Mouse (Mus musculus): ENCODE measurements around the gene Rpl27. TPM values are rescaled to one million over a fixed set of nuclear protein-coding genes. Genes with fewer than 3 reads are reported as not detected.
"Not testable (repeated sequence)": the region's sequence is repeated elsewhere in the genome, so short reads cannot be mapped to it uniquely, and the experiment has no call there.

The Rpl27 gene
- polyA plus RNA-seq, 1 experiment from 2014 or later, result 371 TPM

DNA sequence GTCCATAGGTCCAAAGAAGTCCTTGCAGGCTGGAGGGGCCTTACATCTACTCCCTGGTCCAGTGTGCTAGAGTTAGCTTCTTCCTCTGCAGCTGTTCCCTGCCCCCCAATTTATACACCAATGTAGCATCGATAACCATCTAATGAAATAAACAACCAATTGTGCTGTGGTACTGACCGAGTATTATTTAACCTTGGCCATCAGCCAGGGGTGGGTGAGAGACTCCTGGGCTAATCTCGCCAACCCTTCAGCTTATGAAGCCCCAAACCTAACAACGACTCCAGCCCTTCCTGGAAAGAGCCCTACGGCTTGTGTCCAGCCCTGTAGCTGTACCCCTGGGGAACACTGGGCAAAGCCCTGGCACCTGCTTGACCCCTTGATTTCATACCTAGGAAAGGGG is 32.2 kb downstream of the Rpl27 start:
- Histone ChIP-seq H3K9ac (ENCODE audit: low read length) (no peak overlapping the region), H3K36me3 (ENCODE audit: control insufficient read depth, insufficient read depth, low read length) (no peaks in the 10 kb centered on the region), H3K27me3 (ENCODE audit: control insufficient read depth, insufficient read depth, low read length) (no peaks in the 10 kb centered on the region), H3K9me3 (ENCODE audit: control insufficient read depth, low read length) (no peaks in the 10 kb centered on the region), H3K4me3 (ENCODE audit: low read depth, low read length) (no peak overlapping the region), H3K4me2 (replicated peaks; ENCODE audit: low read depth) (no peak overlapping the region), H3K4me1 (replicated peaks; ENCODE audit: control insufficient read depth, insufficient read depth) (no peaks in the 10 kb centered on the region), H3K27ac (replicated peaks) (no peak overlapping the region)
- 58% methylated on average over 5 of the region's 5 CpGs for WGBS
- DNase-seq (ENCODE audit: low spot score) (no peak), ATAC-seq (ENCODE audit: low FRiP score, low TSS enrichment) (no peak)
- no peak for TF ChIP-seq CTCF (IDR thresholded peaks at IDR 0.05; ENCODE audit: low read depth)
- no peak for TF ChIP-seq EP300 (optimal IDR thresholded peaks at IDR 0.05)

- H3K4me2 ChIP-seq (replicated peaks; ENCODE audit: low read depth); ATAC-seq (ENCODE audit: low FRiP score, low TSS enrichment); H3K4me1 ChIP-seq (replicated peaks; ENCODE audit: control insufficient read depth, insufficient read depth); H3K27ac ChIP-seq (replicated peaks); H3K9me3 ChIP-seq (ENCODE audit: control insufficient read depth, low read length); H3K36me3 ChIP-seq (ENCODE audit: control insufficient read depth, insufficient read depth, low read length); H3K9ac ChIP-seq (ENCODE audit: low read length); H3K4me3 ChIP-seq (ENCODE audit: low read depth, low read length); DNase-seq (ENCODE audit: low spot score); H3K27me3 ChIP-seq (ENCODE audit: control insufficient read depth, insufficient read depth, low read length): not testable (repeated sequence)
- WGBS, result 84% methylated on average over 4 of the region's 4 CpGs
Observed at GRCm38 (mm10) chr11:101476361-101476760, 34.3 kb downstream of the Rpl27 start.

GRCm38 (mm10) chr11:101477194-101477551 is 35.1 kb downstream of the Rpl27 start:
- Histone ChIP-seq H3K4me1 (replicated peaks; ENCODE audit: control insufficient read depth, insufficient read depth) (no peaks in the 10 kb centered on the region), H3K9ac (ENCODE audit: low read length) (no peak overlapping the region), H3K4me3 (ENCODE audit: low read depth, low read length) (no peak overlapping the region), H3K27me3 (ENCODE audit: control insufficient read depth, insufficient read depth, low read length) (no peaks in the 10 kb centered on the region), H3K4me2 (replicated peaks; ENCODE audit: low read depth) (no peak overlapping the region), H3K36me3 (ENCODE audit: control insufficient read depth, insufficient read depth, low read length) (no peaks in the 10 kb centered on the region), H3K9me3 (ENCODE audit: control insufficient read depth, low read length) (no peaks in the 10 kb centered on the region), H3K27ac (replicated peaks) (no peak overlapping the region)
- DNase-seq (ENCODE audit: low spot score) (no peak), ATAC-seq (ENCODE audit: low FRiP score, low TSS enrichment) (no peak)
- WGBS, result 53% methylated on average over 4 of the region's 4 CpGs
- TF ChIP-seq EP300 (optimal IDR thresholded peaks at IDR 0.05) (no peak), CTCF (IDR thresholded peaks at IDR 0.05; ENCODE audit: low read depth) (no peak)

DNA sequence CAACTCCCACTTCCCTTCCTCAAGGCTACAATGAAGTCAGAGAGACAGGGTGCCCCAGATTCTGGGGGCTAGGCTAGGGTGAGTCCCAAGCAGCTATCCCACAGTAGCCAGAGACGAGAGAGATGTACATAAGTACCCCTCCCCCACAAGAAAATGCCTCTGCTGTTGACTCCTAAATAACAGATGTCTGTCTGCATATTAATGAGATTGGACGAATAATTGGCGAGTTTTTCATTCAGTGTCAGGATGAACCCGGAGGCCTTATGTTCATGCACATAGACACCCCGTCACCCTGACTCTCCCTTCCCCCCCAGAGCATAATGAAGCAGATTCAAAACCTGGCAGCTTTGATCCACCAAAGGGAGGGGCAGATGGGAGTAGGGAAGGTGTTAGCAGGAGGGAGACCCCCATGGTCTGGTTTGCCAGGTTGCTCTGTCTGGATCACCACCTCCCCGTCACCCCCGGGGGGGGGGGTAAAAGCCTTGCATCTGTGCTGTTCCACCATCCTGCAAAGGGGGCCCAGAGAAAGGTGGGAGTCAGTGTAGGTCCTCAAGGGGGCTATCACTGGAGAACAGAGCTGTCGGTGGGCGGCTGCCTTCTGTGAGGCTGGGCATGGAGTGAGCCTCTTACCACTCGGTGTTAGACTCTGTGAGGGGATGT is 35.6 kb downstream of the Rpl27 start:
- H3K9ac ChIP-seq (ENCODE audit: low read length), result no peak overlapping the region
- DNase-seq (ENCODE audit: low spot score) (no peak), ATAC-seq (ENCODE audit: low FRiP score, low TSS enrichment) (no peak)
- no peak overlapping the region for H3K4me3 ChIP-seq (ENCODE audit: low read depth, low read length)
- TF ChIP-seq CTCF (IDR thresholded peaks at IDR 0.05; ENCODE audit: low read depth), result no peak
- no peak for TF ChIP-seq EP300 (optimal IDR thresholded peaks at IDR 0.05)
- no peaks in the 10 kb centered on the region for H3K27me3 ChIP-seq (ENCODE audit: control insufficient read depth, insufficient read depth, low read length)
- WGBS, result 67% methylated on average over 10 of the region's 10 CpGs
- no peaks in the 10 kb centered on the region for H3K9me3 ChIP-seq (ENCODE audit: control insufficient read depth, low read length)
- no peaks in the 10 kb centered on the region for H3K4me1 ChIP-seq (replicated peaks; ENCODE audit: control insufficient read depth, insufficient read depth)
- no peak overlapping the region for H3K4me2 ChIP-seq (replicated peaks; ENCODE audit: low read depth)
- H3K36me3 ChIP-seq (ENCODE audit: control insufficient read depth, insufficient read depth, low read length), result no peaks in the 10 kb centered on the region
- H3K27ac ChIP-seq (replicated peaks), result no peak overlapping the region

- no peaks in the 10 kb centered on the region for H3K27me3 ChIP-seq (ENCODE audit: control insufficient read depth, insufficient read depth, low read length)
- TF ChIP-seq EP300 (optimal IDR thresholded peaks at IDR 0.05) (no peak), CTCF (IDR thresholded peaks at IDR 0.05; ENCODE audit: low read depth) (no peak)
- H3K9me3 ChIP-seq (ENCODE audit: control insufficient read depth, low read length), result no peaks in the 10 kb centered on the region
- DNase-seq (ENCODE audit: low spot score) (no peak), ATAC-seq (ENCODE audit: low FRiP score, low TSS enrichment) (no peak)
- 0 out of 2 replicates have a peak overlapping the region, but pooled peaks have one; percentile 9 for H3K4me2 ChIP-seq (replicated peaks; ENCODE audit: low read depth)
- H3K4me1 ChIP-seq (replicated peaks; ENCODE audit: control insufficient read depth, insufficient read depth), result no peaks in the 10 kb centered on the region
- no peak overlapping the region for H3K27ac ChIP-seq (replicated peaks)
- WGBS, result 15% methylated on average over 17 of the region's 18 CpGs
- no peak overlapping the region for H3K9ac ChIP-seq (ENCODE audit: low read length)
- no peaks in the 10 kb centered on the region for H3K36me3 ChIP-seq (ENCODE audit: control insufficient read depth, insufficient read depth, low read length)
- H3K4me3 ChIP-seq (ENCODE audit: low read depth, low read length), result no peak overlapping the region
Observed at GRCm38 (mm10) chr11:101479171-101479635, 37.1 kb downstream of the Rpl27 start.

GRCm38 (mm10) chr11:101480912-101481311 is 38.8 kb downstream of the Rpl27 start:
- no peaks in the 10 kb centered on the region for H3K27me3 ChIP-seq (ENCODE audit: control insufficient read depth, insufficient read depth, low read length)
- H3K36me3 ChIP-seq (ENCODE audit: control insufficient read depth, insufficient read depth, low read length), result no peaks in the 10 kb centered on the region
- no peak for TF ChIP-seq EP300 (optimal IDR thresholded peaks at IDR 0.05)
- TF ChIP-seq CTCF (IDR thresholded peaks at IDR 0.05; ENCODE audit: low read depth), result no peak
- H3K9ac ChIP-seq (ENCODE audit: low read length), result no peak overlapping the region
- no peaks in the 10 kb centered on the region for H3K4me1 ChIP-seq (replicated peaks; ENCODE audit: control insufficient read depth, insufficient read depth)
- ATAC-seq (ENCODE audit: low FRiP score, low TSS enrichment) (peak; percentile 72), DNase-seq (ENCODE audit: low spot score) (no peak)
- no peak overlapping the region for H3K4me2 ChIP-seq (replicated peaks; ENCODE audit: low read depth)
- no peaks in the 10 kb centered on the region for H3K9me3 ChIP-seq (ENCODE audit: control insufficient read depth, low read length)
- 21% methylated on average over 6 of the region's 6 CpGs for WGBS
- H3K4me3 ChIP-seq (ENCODE audit: low read depth, low read length), result no peak overlapping the region
- no peak overlapping the region for H3K27ac ChIP-seq (replicated peaks)
